Mouse (Mus musculus): ENCODE results near the gene Cenpt. TPM values are rescaled to one million over a fixed set of nuclear protein-coding genes. Genes with fewer than 3 reads are reported as not detected.

Gene Cenpt
- polyA plus RNA-seq, 1 experiment from 2014 or later: 49.0 TPM

GRCm38 (mm10) chr8:105811543-105811942 lies 41.5 kb downstream of the Cenpt start:
- H3K36me3 ChIP-seq: peaks cover 73% of the 10 kb centered on the region
- WGBS: 88% methylated on average over 3 of the region's 3 CpGs

GRCm38 (mm10) chr8:105811061-105811460 lies 42.0 kb downstream of the Cenpt start:
- no peaks in the 10 kb centered on the region for H3K9me3 ChIP-seq (replicated peaks)
- peaks cover 73% of the 10 kb centered on the region for H3K36me3 ChIP-seq
- H3K27ac ChIP-seq: no peak overlapping the region
- no peak for DNase-seq (ENCODE audit: low spot score)
- no peaks in the 10 kb centered on the region for H3K4me1 ChIP-seq
- WGBS: 92% methylated on average over 10 of the region's 10 CpGs
- no peak overlapping the region for H3K4me3 ChIP-seq
- H3K27me3 ChIP-seq (ENCODE audit: low read depth, poor library complexity, severe bottlenecking): no peaks in the 10 kb centered on the region

More at GRCm38 (mm10) chr8:105811543-105811942, 41.5 kb downstream of the Cenpt start:
- H3K9me3 ChIP-seq (replicated peaks): no peaks in the 10 kb centered on the region
- DNase-seq (ENCODE audit: low spot score): no peak
- no peaks in the 10 kb centered on the region for H3K27me3 ChIP-seq (ENCODE audit: low read depth, poor library complexity, severe bottlenecking)
- H3K4me1 ChIP-seq: no peaks in the 10 kb centered on the region
- no peak overlapping the region for H3K27ac ChIP-seq
- no peak overlapping the region for H3K4me3 ChIP-seq

- H3K36me3 ChIP-seq: peaks cover 75% of the 10 kb centered on the region
Observed at GRCm38 (mm10) chr8:105810245-105810786, 42.8 kb downstream of the Cenpt start.

GRCm38 (mm10) chr8:105808480-105808879 lies 44.6 kb downstream of the Cenpt start:
- H3K36me3 ChIP-seq: peaks cover 80% of the 10 kb centered on the region
- WGBS: 93% methylated on average over 2 of the region's 2 CpGs
- no peaks in the 10 kb centered on the region for H3K9me3 ChIP-seq (replicated peaks)
- H3K27ac ChIP-seq: no peak overlapping the region
- no peaks in the 10 kb centered on the region for H3K4me1 ChIP-seq
- no peak for DNase-seq (ENCODE audit: low spot score)
- H3K4me3 ChIP-seq: no peak overlapping the region
- no peaks in the 10 kb centered on the region for H3K27me3 ChIP-seq (ENCODE audit: low read depth, poor library complexity, severe bottlenecking)

More at GRCm38 (mm10) chr8:105810245-105810786, 42.8 kb downstream of the Cenpt start:
- Histone ChIP-seq H3K4me1 (no peaks in the 10 kb centered on the region), H3K9me3 (replicated peaks) (no peaks in the 10 kb centered on the region), H3K27ac (no peak overlapping the region), H3K4me3 (no peak overlapping the region), H3K27me3 (ENCODE audit: low read depth, poor library complexity, severe bottlenecking) (no peaks in the 10 kb centered on the region)
- DNase-seq (ENCODE audit: low spot score): no peak
- WGBS: 91% methylated on average over 6 of the region's 6 CpGs

DNA sequence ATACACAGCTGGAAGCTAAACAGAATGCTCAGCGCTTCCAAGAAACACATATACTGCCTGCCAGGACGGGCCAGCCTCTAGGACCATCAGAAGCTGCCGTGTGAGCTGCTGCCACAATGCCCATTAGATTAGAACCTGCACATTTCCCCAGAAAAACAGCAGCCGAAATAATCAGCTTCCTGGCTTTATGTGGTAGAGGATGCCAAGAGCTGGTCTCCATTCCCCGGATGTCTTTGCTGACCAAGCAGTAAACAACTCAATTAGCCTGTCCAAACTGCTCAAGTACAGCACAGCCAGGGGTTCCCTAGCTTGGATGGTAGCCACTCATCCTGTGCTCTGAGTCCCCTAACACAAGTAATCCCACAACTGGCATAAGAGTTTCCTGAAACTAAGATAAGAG lies 45.3 kb downstream of the Cenpt start:
- Histone ChIP-seq H3K4me1 (no peaks in the 10 kb centered on the region), H3K27me3 (ENCODE audit: low read depth, poor library complexity, severe bottlenecking) (no peaks in the 10 kb centered on the region), H3K36me3 (peaks cover 79% of the 10 kb centered on the region), H3K27ac (no peak overlapping the region), H3K4me3 (no peak overlapping the region), H3K9me3 (replicated peaks) (no peaks in the 10 kb centered on the region)
- no peak for DNase-seq (ENCODE audit: low spot score)
- 93% methylated on average over 5 of the region's 5 CpGs for WGBS

DNA sequence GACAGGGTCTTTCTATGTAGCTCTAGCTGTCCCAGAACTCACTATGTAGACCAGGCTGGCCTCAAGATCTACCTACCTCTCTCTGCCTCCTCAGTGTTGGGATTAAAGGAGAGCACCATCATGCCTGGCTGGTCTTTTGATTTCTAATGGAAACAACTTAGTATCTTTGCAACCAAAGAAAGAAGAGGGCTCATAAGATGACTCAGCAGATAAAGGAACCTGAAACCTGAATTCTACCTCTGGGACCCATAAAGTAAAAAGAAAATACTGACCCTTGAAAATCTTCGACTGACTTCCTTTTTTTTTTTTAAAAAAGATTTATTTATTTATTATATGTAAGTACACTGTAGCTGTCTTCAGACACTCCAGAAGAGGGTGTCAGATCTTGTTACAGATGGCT lies 47.1 kb downstream of the Cenpt start:
- Histone ChIP-seq H3K4me3 (no peak overlapping the region), H3K36me3 (peaks cover 69% of the 10 kb centered on the region), H3K27ac (no peak overlapping the region), H3K4me1 (no peaks in the 10 kb centered on the region), H3K27me3 (ENCODE audit: low read depth, poor library complexity, severe bottlenecking) (no peaks in the 10 kb centered on the region), H3K9me3 (replicated peaks) (no peaks in the 10 kb centered on the region)
- DNase-seq (ENCODE audit: low spot score): no peak
- 90% methylated on average over 1 of the region's 1 CpGs for WGBS

DNA sequence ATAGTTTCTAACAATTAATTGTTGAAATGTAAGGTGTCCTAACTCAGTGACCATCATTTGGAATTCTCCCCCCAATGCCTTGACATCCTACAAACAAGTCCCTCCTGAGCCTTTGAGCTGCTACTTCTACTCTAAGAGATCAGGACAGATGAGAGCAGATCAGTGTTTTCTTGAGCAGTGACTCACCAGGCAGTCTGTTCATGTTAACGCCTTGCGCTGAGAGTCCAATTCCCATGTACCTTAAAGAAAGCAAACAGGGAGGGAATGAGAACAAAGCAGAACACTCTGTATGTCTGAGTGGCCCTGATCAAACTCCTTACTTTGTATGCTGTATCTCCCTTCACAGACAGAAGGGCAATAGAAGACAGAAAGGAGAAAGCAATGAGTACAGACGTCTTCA lies 47.7 kb downstream of the Cenpt start:
- Histone ChIP-seq H3K27ac (no peak overlapping the region), H3K4me1 (no peaks in the 10 kb centered on the region), H3K27me3 (ENCODE audit: low read depth, poor library complexity, severe bottlenecking) (no peaks in the 10 kb centered on the region), H3K4me3 (no peak overlapping the region), H3K36me3 (peaks cover 64% of the 10 kb centered on the region), H3K9me3 (replicated peaks) (no peaks in the 10 kb centered on the region)
- WGBS: 83% methylated on average over 3 of the region's 3 CpGs
- no peak for DNase-seq (ENCODE audit: low spot score)

DNA sequence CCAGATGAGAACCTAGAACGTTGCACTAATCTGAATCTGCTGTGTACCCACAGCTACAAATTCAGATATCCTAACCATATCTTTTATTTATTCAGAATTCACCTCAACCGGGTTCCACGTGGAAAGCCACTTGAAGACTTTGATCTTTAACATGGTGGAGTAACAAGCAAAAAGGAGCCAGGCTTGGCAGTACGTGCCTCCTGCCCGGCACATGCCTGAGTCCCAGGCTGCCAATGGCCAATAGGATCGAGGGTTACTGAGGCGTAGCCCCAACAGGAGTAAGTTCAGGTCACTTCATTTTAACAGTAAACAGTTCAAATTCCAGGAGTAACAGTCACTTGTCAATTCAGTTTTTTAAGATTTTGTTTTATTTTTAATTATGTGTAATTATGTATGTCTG lies 48.3 kb downstream of the Cenpt start:
- 94% methylated on average over 7 of the region's 7 CpGs for WGBS
- H3K4me3 ChIP-seq: no peak overlapping the region
- H3K27ac ChIP-seq: no peak overlapping the region
- no peak for DNase-seq (ENCODE audit: low spot score)
- H3K36me3 ChIP-seq: peaks cover 66% of the 10 kb centered on the region
- no peaks in the 10 kb centered on the region for H3K4me1 ChIP-seq
- no peaks in the 10 kb centered on the region for H3K27me3 ChIP-seq (ENCODE audit: low read depth, poor library complexity, severe bottlenecking)
- H3K9me3 ChIP-seq (replicated peaks): no peaks in the 10 kb centered on the region

DNA sequence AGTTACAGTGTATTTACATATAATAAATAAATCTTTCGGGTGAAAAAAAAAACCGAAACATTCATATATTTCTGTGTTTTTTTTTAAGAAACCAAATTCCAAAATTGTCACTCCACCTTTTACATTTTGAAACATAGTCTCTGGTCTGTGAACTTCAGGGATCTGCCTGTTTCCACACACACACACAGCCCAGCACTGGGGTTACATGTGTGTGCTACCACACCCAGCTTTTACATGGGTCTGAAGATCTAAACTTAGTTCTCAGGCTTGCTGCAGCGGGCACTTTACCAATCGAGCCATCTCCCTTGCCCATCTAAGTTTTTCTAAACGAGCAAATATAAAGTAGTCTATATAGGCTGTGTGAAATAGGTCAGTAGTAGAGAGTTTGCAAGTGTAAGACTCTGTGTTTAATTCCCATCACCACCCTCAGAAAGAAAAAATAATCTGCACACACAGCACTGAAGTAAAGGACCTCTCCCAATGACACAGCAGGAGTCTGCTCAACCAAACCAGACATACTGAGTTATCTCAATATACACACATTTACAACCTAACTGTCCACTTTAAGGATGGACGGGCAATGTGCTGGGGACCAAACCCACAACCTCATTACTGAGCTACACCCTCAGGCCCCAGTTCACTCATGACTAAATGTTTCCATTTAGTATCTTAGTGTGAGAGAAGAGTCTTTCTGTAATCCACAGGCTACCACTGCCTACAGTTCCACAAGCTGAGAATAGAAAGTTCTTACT lies 51.7 kb downstream of the Cenpt start:
- no peaks in the 10 kb centered on the region for H3K4me1 ChIP-seq
- no peaks in the 10 kb centered on the region for H3K27me3 ChIP-seq (ENCODE audit: low read depth, poor library complexity, severe bottlenecking)
- no peaks in the 10 kb centered on the region for H3K9me3 ChIP-seq (replicated peaks)
- H3K27ac ChIP-seq: no peak overlapping the region
- H3K36me3 ChIP-seq: peaks cover 60% of the 10 kb centered on the region
- 88% methylated on average over 6 of the region's 6 CpGs for WGBS
- no peak for DNase-seq (ENCODE audit: low spot score)
- H3K4me3 ChIP-seq: no peak overlapping the region

GRCm38 (mm10) chr8:105799091-105799812 lies 53.8 kb downstream of the Cenpt start:
- Histone ChIP-seq H3K9me3 (replicated peaks) (no peaks in the 10 kb centered on the region), H3K36me3 (peaks cover 58% of the 10 kb centered on the region), H3K4me3 (no peak overlapping the region), H3K4me1 (no peaks in the 10 kb centered on the region), H3K27ac (no peak overlapping the region), H3K27me3 (ENCODE audit: low read depth, poor library complexity, severe bottlenecking) (no peaks in the 10 kb centered on the region)
- 69% methylated on average over 8 of the region's 8 CpGs for WGBS
- no peak for DNase-seq (ENCODE audit: low spot score)

DNA sequence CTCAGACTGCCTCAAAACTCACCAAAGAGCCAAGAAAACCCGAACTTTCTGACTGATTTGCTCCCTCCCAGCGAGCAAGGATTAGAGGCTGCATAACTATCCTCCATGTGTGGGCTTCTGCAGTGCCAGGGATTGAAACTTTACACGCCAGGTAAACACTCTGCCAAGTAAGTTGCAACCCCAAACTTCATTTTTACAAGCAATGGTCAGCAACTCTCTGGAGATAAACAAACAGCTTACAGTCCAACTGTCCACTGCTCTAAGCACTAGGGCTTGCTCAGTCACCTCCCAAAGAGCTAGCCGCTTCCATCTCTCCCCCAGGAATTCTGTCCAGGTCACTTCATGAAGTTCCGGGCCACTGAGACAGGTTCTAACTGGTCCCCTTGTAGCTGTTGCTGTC lies 54.7 kb downstream of the Cenpt start:
- Histone ChIP-seq H3K9me3 (replicated peaks) (no peaks in the 10 kb centered on the region), H3K4me1 (no peaks in the 10 kb centered on the region), H3K36me3 (peaks cover 55% of the 10 kb centered on the region), H3K27me3 (ENCODE audit: low read depth, poor library complexity, severe bottlenecking) (no peaks in the 10 kb centered on the region), H3K4me3 (no peak overlapping the region), H3K27ac (no peak overlapping the region)
- WGBS: 95% methylated on average over 5 of the region's 5 CpGs
- no peak for DNase-seq (ENCODE audit: low spot score)

- Histone ChIP-seq H3K4me3 (no peak overlapping the region), H3K27me3 (ENCODE audit: low read depth, poor library complexity, severe bottlenecking) (no peaks in the 10 kb centered on the region), H3K4me1 (no peaks in the 10 kb centered on the region), H3K27ac (no peak overlapping the region), H3K9me3 (replicated peaks) (no peaks in the 10 kb centered on the region), H3K36me3 (peaks cover 57% of the 10 kb centered on the region)
- DNase-seq (ENCODE audit: low spot score): no peak
- 94% methylated on average over 1 of the region's 1 CpGs for WGBS
Observed at GRCm38 (mm10) chr8:105795785-105796184, 57.3 kb downstream of the Cenpt start.
